Comparison of ENCODE assay signal across 9 mouse cellular contexts in genomic region chr5:24598570-24599006, GRCm38 (mm10). TPM values are rescaled to one million over a fixed set of nuclear protein-coding genes. Genes with fewer than 3 reads are reported as not detected.
DNase-seq lines count a peak whose midpoint lies in the region; ATAC-seq and TF ChIP-seq lines count a peak whose summit lies in the region.
"Had no signal": no experiment of that assay in that cellular context is flagged by ENCODE, and none has a peak within 500 bp of the region (broad histone marks: within the 10 kb centered on the region; RNA-seq: fewer than 3 reads in every experiment).

No protein-coding gene starts in this region.

- peaks cover 24% of the 10 kb centered on the region for H3K4me1 ChIP-seq in liver, postnatal 0 days (ENCODE audit: insufficient read depth)
- H3K4me1 ChIP-seq in neural tube, embryonic 14.5 days (ENCODE audit: control insufficient read depth, insufficient read depth, low read length) = peaks cover 65% of the 10 kb centered on the region

- H3K27ac ChIP-seq in liver, postnatal 0 days (ENCODE audit: low read depth) = no peak overlapping the region
- H3K27ac ChIP-seq in neural tube, embryonic 14.5 days (ENCODE audit: low read depth, low read length) = peak overlapping the region; percentile 57

- intact Hi-C loops in gastrocnemius, postnatal 14 days (cut with DNase I; ENCODE audit: low total_unique reads) = loop anchor here (5.0 kb wide), 1 partner anchor 54 kb away; no protein-coding TSS in a partner anchor

- no peaks in the 10 kb centered on the region for H3K9me3 ChIP-seq in liver, postnatal 0 days (ENCODE audit: low read length)
- no peaks in the 10 kb centered on the region for H3K9me3 ChIP-seq in neural tube, embryonic 14.5 days (ENCODE audit: control insufficient read depth, low read length)

- ATAC-seq in inflammation-experienced regulatory T-cells, adult 6 months = peak; percentile 20
- ATAC-seq in liver, postnatal 0 days = no peak; the same call in 1 of the 2 replicates
- peak; percentile 18 for ATAC-seq in neural tube, embryonic 14.5 days (ENCODE audit: low read depth)

- peak; percentile 50 for TF ChIP-seq CTCF in liver, postnatal 0 days (IDR thresholded peaks at IDR 0.05; ENCODE audit: low read depth)

- 2% methylated on average over 38 of the region's 41 CpGs for WGBS in liver, postnatal 0 days (ENCODE audit: insufficient replicate concordance)
- 0% methylated on average over 31 of the region's 41 CpGs for WGBS in neural tube, embryonic 14.5 days

- H3K4me2 ChIP-seq in liver, postnatal 0 days (ENCODE audit: low read depth, low read length) = peak overlapping the region; percentile 68
- H3K4me2 ChIP-seq in neural tube, embryonic 14.5 days (ENCODE audit: low read depth, low read length) = peak overlapping the region; percentile 87

- no peak overlapping the region for H3K9ac ChIP-seq in liver, postnatal 0 days (replicated peaks)
- peak overlapping the region; percentile 67 for H3K9ac ChIP-seq in neural tube, embryonic 14.5 days (replicated peaks; ENCODE audit: low read depth, low read length)

- 0 out of 2 replicates have a peak, but pooled peaks cover 3% of the 10 kb centered on the region for H3K36me3 ChIP-seq in liver, postnatal 0 days (replicated peaks; ENCODE audit: insufficient read depth, low read length)
- H3K36me3 ChIP-seq in neural tube, embryonic 14.5 days (ENCODE audit: control insufficient read depth, insufficient read depth, low read length) = peaks cover 17% of the 10 kb centered on the region; the same call in 1 of the 2 replicates

- peak overlapping the region; percentile 37 for H3K4me3 ChIP-seq in liver, postnatal 0 days (ENCODE audit: low read depth, low read length)
- peak overlapping the region; percentile 48 for H3K4me3 ChIP-seq in neural tube, embryonic 14.5 days (ENCODE audit: low read depth, low read length)

- DNase-seq in right cerebral cortex, postnatal 4 days = peak; percentile 84
- no peak for DNase-seq in right cerebral cortex, postnatal 25 days
- DNase-seq in cerebellum, postnatal 10 days = peak; percentile 82
- DNase-seq in gastrocnemius, postnatal 14 days = peak; percentile 77
- peak; percentile 70 for DNase-seq in liver, postnatal 0 days
- DNase-seq in adipocyte (ENCODE audit: low spot score) = no peak

- H3K27me3 ChIP-seq in liver, postnatal 0 days (ENCODE audit: insufficient read depth, low read length) = peaks cover 57% of the 10 kb centered on the region
- H3K27me3 ChIP-seq in neural tube, embryonic 14.5 days (ENCODE audit: control insufficient read depth, insufficient read depth, low read length) = no peaks in the 10 kb centered on the region

- no peak for TF ChIP-seq EP300 in liver, postnatal 0 days (IDR thresholded peaks at IDR 0.05; ENCODE audit: low read depth)

RNA-seq across cellular contexts. Expression of gene Chpf2, which starts 12.0 kb away (rescaled TPM):
- 10 to 100 TPM; 15.8 to 17.9 TPM for total RNA-seq in gastrocnemius, postnatal 14 days (2021)
- polyA plus RNA-seq in inflammation-experienced regulatory T-cells, adult 6 months (2017; shearing (Covaris generic)) = 10 to 100 TPM in 2 of 3 experiments, 1 to 10 TPM in 1; 8.5 to 12.9 (median 10.0) TPM
- polyA plus RNA-seq in liver, postnatal 0 days (2015; fragmentation: Nextera tagmentation; extraction: Ambion mirVana) = 13.8 and 15.9 TPM in 2 replicates
- 13.3 and 13.6 TPM in 2 replicates for polyA plus RNA-seq in neural tube, embryonic 14.5 days (2014; fragmentation: Nextera tagmentation; extraction: Ambion mirVana)

RNA-seq across cellular contexts. Expression of gene Abcf2, which starts 21.3 kb away (rescaled TPM):
- total RNA-seq in gastrocnemius, postnatal 14 days (2021) = 10 to 100 TPM; 78.5 to 84.4 TPM
- 10 to 100 TPM; 52.1 to 67.7 (median 61.3) TPM for polyA plus RNA-seq in inflammation-experienced regulatory T-cells, adult 6 months (2017; shearing (Covaris generic))
- 24.9 and 26.4 TPM in 2 replicates for polyA plus RNA-seq in liver, postnatal 0 days (2015; fragmentation: Nextera tagmentation; extraction: Ambion mirVana)
- polyA plus RNA-seq in neural tube, embryonic 14.5 days (2014; fragmentation: Nextera tagmentation; extraction: Ambion mirVana) = 80.3 and 89.8 TPM in 2 replicates

RNA-seq across cellular contexts. Expression of gene Smarcd3, which starts 25.6 kb away (rescaled TPM):
- 100 to 1,000 TPM in 1 of 2 experiments, 10 to 100 TPM in 1; 95.1 to 113 TPM for total RNA-seq in gastrocnemius, postnatal 14 days (2021)
- 1 to 10 TPM in 1 of 3 experiments, under 1 TPM in 2; 0.50 to 1.9 (median 0.69) TPM for polyA plus RNA-seq in inflammation-experienced regulatory T-cells, adult 6 months (2017; shearing (Covaris generic))
- 0.80 and 0.84 TPM in 2 replicates for polyA plus RNA-seq in liver, postnatal 0 days (2015; fragmentation: Nextera tagmentation; extraction: Ambion mirVana)
- 139 and 179 TPM in 2 replicates for polyA plus RNA-seq in neural tube, embryonic 14.5 days (2014; fragmentation: Nextera tagmentation; extraction: Ambion mirVana)

RNA-seq across cellular contexts. Expression of gene 4931409K22Rik, which starts 42.0 kb away (rescaled TPM):
- total RNA-seq in gastrocnemius, postnatal 14 days (2021) = not detected
- polyA plus RNA-seq in inflammation-experienced regulatory T-cells, adult 6 months (2017; shearing (Covaris generic)) = not detected
- not detected in 2 replicates for polyA plus RNA-seq in liver, postnatal 0 days (2015; fragmentation: Nextera tagmentation; extraction: Ambion mirVana)
- 0.14 and 0.16 TPM in 2 replicates for polyA plus RNA-seq in neural tube, embryonic 14.5 days (2014; fragmentation: Nextera tagmentation; extraction: Ambion mirVana)
- total RNA-seq: common myeloid progenitor, adult 5-6 weeks had no signal

RNA-seq across cellular contexts. Expression of gene Asb10, which starts 57.8 kb away (rescaled TPM):
- total RNA-seq in gastrocnemius, postnatal 14 days (2021) = 10 to 100 TPM; 36.2 to 38.4 TPM
- polyA plus RNA-seq in inflammation-experienced regulatory T-cells, adult 6 months (2017; shearing (Covaris generic)) = not detected
- polyA plus RNA-seq in liver, postnatal 0 days (2015; fragmentation: Nextera tagmentation; extraction: Ambion mirVana) = 0.06 and 0.14 TPM in 2 replicates
- 0.17 and 0.45 TPM in 2 replicates for polyA plus RNA-seq in neural tube, embryonic 14.5 days (2014; fragmentation: Nextera tagmentation; extraction: Ambion mirVana)

Comparison
In these comparisons a context has a peak if more than half of its experiments do, and no peak if none do; other contexts are left out.
1. DNase-seq: peak in right cerebral cortex, postnatal 4 days (single experiment), cerebellum, postnatal 10 days (2 of 2), gastrocnemius, postnatal 14 days (single experiment) and liver, postnatal 0 days (single experiment); none in right cerebral cortex, postnatal 25 days (single experiment) and adipocyte (single experiment).
2. RNA of gene Smarcd3, which starts 25.6 kb away (polyA plus RNA-seq): 139 to 179 TPM in neural tube, embryonic 14.5 days; 0.80 to 0.84 TPM in liver, postnatal 0 days and 0.50 to 1.9 TPM in inflammation-experienced regulatory T-cells, adult 6 months; every median in the first group is over 10 times any median in the second.